Mouse (Mus musculus): Measurements from ENCODE around the gene Apol8.

The Apol8 gene

DNA sequence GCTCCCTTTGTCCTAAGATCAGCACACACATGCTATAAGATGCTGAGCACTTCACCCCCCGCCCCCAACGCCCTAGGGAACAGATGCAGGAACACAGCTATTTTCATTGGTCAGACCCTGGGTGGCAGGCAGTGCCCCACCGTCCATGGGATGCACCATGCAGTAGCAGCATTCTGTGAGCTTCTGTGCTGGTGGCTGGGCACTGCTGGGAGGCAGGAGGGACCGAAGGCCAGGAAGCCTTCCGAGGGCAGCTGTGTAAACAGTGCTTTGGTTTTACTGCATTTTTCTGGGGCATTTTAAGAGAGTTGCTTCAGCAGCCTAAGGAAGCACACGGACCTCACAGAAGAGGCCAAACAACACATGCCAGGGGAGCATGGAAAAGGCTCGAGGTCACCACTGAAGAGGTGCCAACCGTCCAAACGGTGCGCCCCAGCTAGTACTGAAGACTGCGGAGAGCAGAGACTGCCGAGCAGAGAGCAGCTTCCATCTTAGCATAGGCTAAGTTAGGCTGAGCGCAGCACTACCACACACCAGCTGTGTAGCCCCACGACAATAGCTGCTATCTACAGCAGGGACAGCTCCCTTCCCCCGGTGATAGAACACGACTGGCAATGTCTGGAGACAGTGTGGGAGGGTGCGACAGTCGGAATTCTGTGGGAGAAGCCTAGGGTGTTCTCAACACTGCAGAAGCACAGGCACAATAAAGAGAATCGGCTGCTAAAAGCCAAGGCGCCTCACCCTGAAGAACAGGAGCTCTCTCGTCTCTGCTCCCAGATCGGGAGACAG is 27.4 kb upstream of the Apol8 start:
- no peak for DNase-seq

DNA sequence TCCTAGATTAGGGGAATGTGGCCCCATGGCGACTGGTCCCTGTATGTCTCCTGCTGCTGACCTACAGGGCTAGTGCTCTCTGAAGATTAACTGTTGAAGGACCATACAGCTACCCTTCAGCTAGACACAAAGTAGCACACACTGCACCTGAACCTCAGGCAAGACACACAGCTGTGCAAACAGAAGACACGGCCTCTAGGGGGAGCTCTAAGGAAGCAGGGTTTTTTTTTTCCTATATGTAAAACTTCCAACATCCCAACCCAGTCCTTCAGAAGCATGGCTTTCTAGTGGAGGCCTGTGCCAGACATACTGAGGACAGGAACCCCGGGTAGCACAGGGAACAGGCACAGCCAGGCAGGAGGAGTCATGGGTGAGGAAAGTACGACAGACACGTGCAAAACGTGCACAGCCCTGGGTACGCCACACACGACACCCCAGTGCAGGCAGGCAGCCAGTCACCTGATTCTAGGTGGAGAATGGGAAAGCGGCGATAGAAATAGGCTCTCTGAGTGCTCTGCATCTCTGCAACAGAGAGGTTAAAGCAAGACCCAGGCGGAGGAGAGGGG is 25.7 kb upstream of the Apol8 start:
- no peak for DNase-seq

DNA sequence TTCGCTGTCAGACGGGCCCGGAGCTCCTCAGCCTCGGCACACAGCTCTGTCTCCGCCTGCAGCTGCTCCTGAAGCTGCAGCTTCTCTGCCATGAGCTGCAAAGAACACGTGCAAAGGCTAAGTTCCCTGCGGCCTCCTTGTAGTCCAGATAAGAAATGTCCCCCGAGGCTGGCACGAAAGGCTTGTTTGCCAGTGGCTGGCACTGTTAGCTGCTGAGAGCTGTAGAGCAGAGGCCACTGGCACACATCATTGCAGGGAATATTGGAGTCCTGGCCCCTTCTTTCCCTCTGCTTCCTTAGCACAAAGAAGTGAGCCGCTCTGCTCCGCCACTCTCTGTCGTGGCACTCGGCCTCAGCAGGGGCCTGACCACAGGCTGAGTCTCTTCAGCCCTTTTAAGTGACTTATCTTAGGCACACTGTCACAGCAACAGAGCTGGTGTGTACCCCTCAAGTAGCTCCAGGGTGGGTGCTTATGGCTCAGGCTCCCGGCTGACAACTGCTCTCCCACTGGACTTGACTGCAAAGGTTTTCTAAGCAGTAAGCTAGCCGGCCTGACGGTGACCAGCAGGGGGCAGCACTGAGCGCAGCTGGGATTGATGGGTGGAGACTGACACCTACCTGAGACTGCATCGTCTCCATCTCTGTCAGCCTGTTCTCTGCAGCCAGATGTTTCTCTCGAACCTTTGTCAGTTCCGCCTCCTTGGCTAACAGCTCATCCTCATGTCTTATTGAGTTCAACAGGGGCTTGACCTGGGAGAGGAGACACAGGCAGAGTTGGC is 18.6 kb upstream of the Apol8 start:
- peak; percentile 82 to 89 for DNase-seq

DNA sequence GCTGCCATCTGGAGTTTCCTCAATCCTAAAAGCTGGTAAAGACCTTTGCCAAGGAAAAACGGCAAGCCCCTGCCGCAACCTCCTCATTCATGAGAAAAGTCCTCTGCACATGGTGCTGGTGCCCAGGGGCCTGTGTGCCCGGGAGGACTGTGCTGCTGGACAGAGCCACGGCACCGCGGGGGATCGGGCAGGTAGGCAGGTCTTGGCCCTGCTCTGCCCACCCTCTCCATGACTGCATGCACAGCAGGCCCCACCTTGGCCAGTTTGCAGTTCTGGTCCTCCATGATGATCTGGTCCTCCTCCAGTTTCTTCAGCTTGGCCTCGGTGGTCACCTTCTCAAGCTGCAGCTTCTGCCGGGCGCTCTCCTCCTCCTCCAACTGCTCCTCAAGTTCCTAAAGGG is 17.5 kb upstream of the Apol8 start:
- DNase-seq: no peak

- DNase-seq: no peak
Measured at GRCm38 (mm10) chr15:77773099-77773915, 16.5 kb upstream of the Apol8 start.

DNA sequence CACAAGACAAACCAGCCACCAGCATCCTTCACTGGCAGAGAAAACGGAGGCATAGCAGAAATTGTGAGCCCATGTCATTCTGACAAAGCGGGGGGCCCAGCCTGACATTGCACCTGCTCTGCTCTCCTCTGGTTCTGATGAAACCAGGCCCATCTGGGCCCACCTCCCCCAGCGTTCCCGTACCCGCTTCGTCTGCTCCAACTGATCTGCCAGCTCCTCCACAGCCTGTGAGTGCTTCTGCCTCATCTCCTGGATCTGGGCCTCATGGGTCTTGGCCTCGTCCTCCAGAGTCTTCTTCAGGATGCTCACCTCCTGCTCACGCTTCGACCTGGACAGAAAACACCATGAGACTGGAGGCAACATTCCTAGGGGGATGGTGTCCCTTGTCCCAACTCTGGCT is 14.1 kb upstream of the Apol8 start:
- DNase-seq: no peak

DNA sequence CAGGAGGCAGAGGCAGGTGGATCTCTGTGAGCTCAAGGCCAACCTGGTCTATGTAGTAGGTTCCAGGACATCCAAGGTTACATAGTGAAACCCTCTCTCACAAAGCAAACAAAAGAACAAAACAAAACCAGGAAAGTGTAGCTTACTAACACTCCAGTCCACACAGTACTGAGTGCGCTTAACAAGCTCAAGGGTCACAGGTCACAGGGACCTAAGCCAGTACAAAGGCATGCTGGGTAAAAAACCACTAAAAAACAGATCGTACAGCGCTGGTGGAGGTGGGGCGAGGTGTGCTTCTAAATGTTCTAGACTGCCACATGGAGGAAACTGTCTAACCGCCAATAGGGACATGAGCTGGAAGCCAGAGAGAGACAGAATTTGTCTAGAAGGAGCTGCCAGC is 13.5 kb upstream of the Apol8 start:
- no peak for DNase-seq

- no peak for DNase-seq
Measured at GRCm38 (mm10) chr15:77766981-77767380, 10.2 kb upstream of the Apol8 start.

GRCm38 (mm10) chr15:77765484-77766093 is 8.8 kb upstream of the Apol8 start:
- DNase-seq: no peak

DNA sequence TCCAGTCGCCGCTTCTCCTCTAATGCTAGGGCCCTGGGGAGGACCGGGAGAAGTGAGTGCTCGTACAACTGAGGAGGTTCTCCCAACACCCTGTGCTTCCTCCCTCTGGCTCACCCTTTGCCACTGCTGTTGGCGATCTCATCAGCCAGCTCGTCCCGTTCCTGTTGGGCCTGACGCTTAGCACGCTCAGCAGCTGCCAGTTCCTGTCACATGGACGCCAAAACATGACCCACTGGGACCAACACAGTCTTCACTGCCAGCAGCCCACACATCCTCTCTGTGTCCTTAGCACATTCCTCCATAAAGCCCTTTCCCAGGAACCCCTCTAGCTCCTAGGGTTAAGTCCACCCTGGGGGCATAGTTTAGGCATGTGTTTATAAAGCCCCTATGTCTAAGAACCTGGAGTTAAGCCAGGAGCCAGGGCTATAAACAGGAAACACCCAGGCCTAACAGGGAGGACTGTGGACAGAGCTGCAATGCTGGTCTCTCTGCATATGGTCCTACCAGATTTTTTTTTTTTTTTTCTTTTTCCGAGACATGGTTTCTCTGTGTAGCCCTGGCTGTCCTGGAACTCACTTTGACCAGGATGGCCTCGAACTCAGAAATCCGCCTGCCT is 7.7 kb upstream of the Apol8 start:
- peak in 1 of 2 experiments; percentile 35 for DNase-seq

DNA sequence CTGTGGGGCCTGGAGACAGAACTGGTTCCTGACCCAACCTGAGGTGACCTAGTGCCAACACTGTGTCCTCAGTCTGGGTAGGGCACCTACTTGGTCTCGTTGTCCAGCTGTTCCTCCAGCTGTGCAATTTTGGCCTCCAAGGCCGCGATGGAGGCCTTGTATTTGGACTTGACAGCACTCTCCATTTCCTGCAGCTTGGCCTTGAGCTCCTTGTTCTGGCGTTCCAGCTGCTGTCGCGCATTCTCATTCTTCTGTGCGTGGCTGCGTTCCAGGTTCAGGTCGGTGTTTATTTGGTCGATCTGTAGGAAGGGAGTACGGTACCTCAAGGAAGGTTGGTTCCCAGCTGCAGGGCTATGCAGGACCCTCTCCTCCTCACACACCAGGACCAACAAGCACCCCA is 6.9 kb upstream of the Apol8 start:
- DNase-seq: no peak

GRCm38 (mm10) chr15:77763050-77763449 is 6.2 kb upstream of the Apol8 start:
- peak in 1 of 2 experiments; percentile 4 for DNase-seq

- DNase-seq: peak in 1 of 2 experiments; percentile 61
Measured at GRCm38 (mm10) chr15:77761561-77762380, 5.0 kb upstream of the Apol8 start.

- DNase-seq: peak in 1 of 2 experiments; percentile 3
Measured at GRCm38 (mm10) chr15:77761083-77761482, 4.3 kb upstream of the Apol8 start.

DNA sequence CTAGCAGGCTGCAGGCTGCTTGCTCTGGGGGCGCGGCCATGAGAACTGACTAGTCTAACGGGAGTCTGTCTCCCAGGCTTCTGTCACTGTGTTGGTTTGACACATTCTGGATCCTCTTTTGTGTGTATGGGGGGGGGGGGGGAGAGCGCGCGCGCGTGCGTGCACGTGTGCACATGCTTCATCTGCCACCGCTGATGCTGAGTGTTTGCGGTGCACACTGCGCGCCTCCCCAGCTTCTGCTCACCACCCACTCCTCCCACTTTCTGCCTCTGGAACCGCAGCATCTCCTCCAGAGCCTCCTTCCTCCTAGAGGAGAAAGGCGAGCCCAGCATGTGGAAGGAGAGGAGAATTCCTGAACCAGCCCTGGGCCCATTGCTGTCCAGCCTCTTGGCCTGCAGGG is 3.2 kb upstream of the Apol8 start:
- peak in 1 of 2 experiments; percentile 5 for DNase-seq

DNA sequence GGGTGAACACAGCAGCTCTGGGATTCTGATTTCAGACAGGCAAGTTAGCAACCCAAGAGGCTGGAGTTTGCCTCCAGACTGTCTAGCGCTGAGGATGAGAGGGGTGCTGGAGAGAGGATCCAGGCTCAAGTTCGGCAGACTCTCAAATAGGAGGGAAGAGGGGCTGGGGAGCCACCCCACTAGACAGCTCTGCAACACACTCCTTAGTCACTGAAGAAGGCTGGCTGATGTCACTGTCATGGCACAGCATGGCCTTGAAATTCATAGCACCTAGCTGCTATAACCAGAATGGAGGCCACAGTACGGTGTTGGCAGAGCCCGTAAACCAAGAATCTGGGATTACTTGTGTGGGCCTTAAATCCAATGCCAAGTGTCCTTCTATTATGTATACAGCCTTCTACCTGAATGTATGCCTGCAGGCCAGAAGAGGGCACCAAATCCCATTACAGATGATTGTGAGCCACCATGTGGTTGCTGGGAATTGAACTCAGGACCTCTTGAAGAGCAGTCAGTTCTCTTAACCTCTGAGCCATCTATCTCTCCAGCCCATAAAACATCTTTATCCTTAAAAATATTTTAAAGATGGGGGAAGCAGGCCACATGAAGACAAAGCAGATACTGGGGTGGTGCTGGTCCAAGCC is 903 bp upstream of the Apol8 start:
- DNase-seq: no peak

- DNase-seq: no peak
Measured at GRCm38 (mm10) chr15:77756081-77756480, 722 bp downstream of the Apol8 start.

GRCm38 (mm10) chr15:77755132-77755531 is 1.7 kb downstream of the Apol8 start:
- no peak for DNase-seq

DNA sequence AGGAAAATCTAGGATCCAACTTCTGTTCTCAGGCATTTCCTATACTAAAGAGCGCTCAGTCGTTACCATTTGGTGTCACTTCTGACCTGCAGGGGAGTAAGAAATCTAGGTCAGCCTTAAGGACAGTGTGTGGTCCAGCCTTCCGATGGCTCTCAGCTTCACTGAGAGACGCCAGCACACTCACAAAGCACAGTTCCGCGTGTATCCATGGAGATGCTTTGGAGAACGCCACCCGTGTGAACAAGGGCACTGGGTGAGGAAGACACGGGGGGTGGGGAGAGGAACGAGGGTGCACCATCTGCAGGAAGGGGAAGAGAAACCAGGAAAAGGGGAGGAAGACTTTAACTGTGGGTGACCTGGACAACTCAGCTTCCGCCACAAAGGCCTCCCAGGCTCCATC is 4.4 kb downstream of the Apol8 start:
- no peak for DNase-seq

DNA sequence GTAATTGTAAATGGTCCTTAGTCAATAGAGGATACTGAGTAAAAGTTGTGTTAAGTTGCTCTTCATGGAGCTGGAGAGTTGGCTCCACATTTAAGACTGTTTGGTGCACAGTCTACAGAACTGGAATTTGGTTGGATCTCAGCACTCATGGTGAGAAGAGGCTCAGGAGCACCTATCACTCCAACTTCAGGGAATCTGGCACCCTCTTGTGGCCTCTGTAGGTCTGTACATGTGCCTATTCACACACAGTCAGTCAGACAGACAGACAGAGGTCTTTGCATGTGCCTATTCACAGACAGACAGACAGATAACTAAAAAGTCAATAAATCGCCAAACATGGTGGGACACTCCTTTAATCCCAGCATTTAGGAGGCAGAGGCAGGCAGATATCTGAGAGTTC is 6.3 kb downstream of the Apol8 start:
- peak; percentile 58 to 65 for DNase-seq

DNA sequence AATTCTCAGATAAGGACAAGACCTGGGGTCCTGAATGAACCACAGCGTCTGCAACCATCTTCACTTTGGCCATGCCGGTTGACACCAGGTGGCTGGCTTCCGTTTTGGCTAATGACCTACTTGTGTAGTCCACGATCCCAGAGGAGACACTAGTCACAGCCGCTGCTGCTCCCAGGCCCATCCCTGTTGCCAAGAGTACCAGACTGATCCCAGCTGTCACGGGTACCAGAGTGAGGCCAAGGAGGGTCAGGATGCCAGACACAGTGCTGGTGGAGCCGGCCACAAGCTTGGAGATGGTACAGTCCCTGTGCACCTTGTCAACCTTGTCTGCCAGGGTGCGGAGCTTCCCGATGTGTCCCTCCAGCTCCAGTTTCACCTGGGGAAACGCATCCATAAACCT is 7.1 kb downstream of the Apol8 start:
- DNase-seq: peak; percentile 54 to 70

All from cerebellum, adult 18-20 months (tissue).